Mouse (Mus musculus) CH12.LX (cell line): ENCODE measurements around the gene 4930404N11Rik. TPM values are rescaled to one million over a fixed set of nuclear protein-coding genes. Genes with fewer than 3 reads are reported as not detected.

Source experiments
- DNase-seq: peaks from one replicate; pipeline ENCODE4 v3.0.0-alpha.2; 2013; ENCODE audit errors: extremely low read depth
- H3K27ac ChIP-seq: 2 replicates; pipeline ENCODE4 v1.5.1; 2012; ENCODE audit warnings: low read depth, mild to moderate bottlenecking, control low read depth, moderate library complexity; ENCODE audit not compliant: insufficient read depth
- H3K27me3 ChIP-seq: replicated peaks from 2 replicates; pipeline ENCODE3; 2012; ENCODE audit warnings: inconsistent platforms
- H3K36me3 ChIP-seq, 2 experiments: replicated peaks in 1 of 2; 2 replicates each; pipeline versions ENCODE3 to v1.6.1; 2012; ENCODE audit warnings: inconsistent platforms in 1 of 2, low read length in 1 of 2, mild to moderate bottlenecking in 1 of 2, mixed read lengths in 1 of 2, moderate library complexity in 1 of 2; ENCODE audit not compliant: control insufficient read depth in 1 of 2, insufficient read depth in 1 of 2
- H3K4me1 ChIP-seq, 2 experiments: 2 replicates each; pipeline ENCODE4 v1.6.1; 2012; ENCODE audit warnings: inconsistent platforms in 1 of 2, moderate library complexity in 1 of 2; ENCODE audit not compliant: insufficient read depth in 2 of 2, control insufficient read depth in 1 of 2
- H3K4me2 ChIP-seq: 2 replicates; pipeline ENCODE4 v1.6.1; 2012; ENCODE audit warnings: low read depth, mild to moderate bottlenecking, control low read depth; ENCODE audit not compliant: poor library complexity, insufficient read depth, severe bottlenecking
- H3K4me3 ChIP-seq, 3 experiments: fragments of 150-350 bp in 1 of 3; sonication (generic) in 1 of 3; replicated peaks in 1 of 3; 2 replicates each; pipeline versions ENCODE3 to v1.5.1; 2011 to 2012; ENCODE audit warnings: low read depth in 2 of 3, low read length in 2 of 3, mild to moderate bottlenecking in 2 of 3, moderate library complexity in 2 of 3, control low read depth in 1 of 3, improper control_type of control experiment in 1 of 3, inconsistent platforms in 1 of 3, mixed read lengths in 1 of 3; ENCODE audit not compliant: poor library complexity in 1 of 3
- H3K79me2 ChIP-seq: replicated peaks from 2 replicates; pipeline ENCODE4 v1.6.1; 2012; ENCODE audit warnings: mild to moderate bottlenecking, moderate library complexity; ENCODE audit not compliant: control insufficient read depth, poor library complexity, insufficient read depth, severe bottlenecking; ENCODE audit errors: extremely low read depth
- H3K9ac ChIP-seq: 2 replicates; pipeline ENCODE4 v1.6.1; 2012; ENCODE audit warnings: low read depth, mild to moderate bottlenecking, control low read depth, moderate library complexity; ENCODE audit not compliant: insufficient read depth
- H3K9me3 ChIP-seq: replicated peaks from 2 replicates; pipeline ENCODE3; 2012; ENCODE audit warnings: low read length, inconsistent platforms, mixed read lengths
- BHLHE40 ChIP-seq: IDR thresholded peaks from 2 replicates; pipeline ENCODE4 v1.6.1; 2011; ENCODE audit warnings: mild to moderate bottlenecking, low read depth, low read length, improper control_type of control experiment
- CHD2 ChIP-seq: IDR thresholded peaks from 2 replicates; pipeline ENCODE4 v1.6.1; 2011; ENCODE audit warnings: low read length, improper control_type of control experiment
- CTCF ChIP-seq, 2 experiments: IDR thresholded peaks in 1 of 2; conservative IDR thresholded peaks in 1 of 2; 2 replicates each; pipeline ENCODE4 v1.5.1; 2011 to 2012; ENCODE audit warnings: low read depth in 2 of 2, low read length in 2 of 2, improper control_type of control experiment in 1 of 2, inconsistent platforms in 1 of 2, mild to moderate bottlenecking in 1 of 2, moderate library complexity in 1 of 2
- E2F4 ChIP-seq: IDR thresholded peaks from 2 replicates; pipeline ENCODE4 v1.6.1; 2011; ENCODE audit warnings: low read depth, low read length, improper control_type of control experiment; ENCODE audit not compliant: insufficient replicate concordance
- ELF1 ChIP-seq: IDR thresholded peaks from 2 replicates; pipeline ENCODE4 v1.6.1; 2014; ENCODE audit warnings: low read depth, mild to moderate bottlenecking, inconsistent platforms, low read length, improper control_type of control experiment
- ETS1 ChIP-seq: conservative IDR thresholded peaks from 2 replicates; pipeline ENCODE4 v1.6.1; 2012; ENCODE audit warnings: low read depth, mild to moderate bottlenecking, inconsistent platforms, low read length, improper control_type of control experiment, moderate library complexity
- HCFC1 ChIP-seq: IDR thresholded peaks from 2 replicates; pipeline ENCODE4 v1.6.1; 2012; ENCODE audit warnings: low read depth, mild to moderate bottlenecking, inconsistent platforms, low read length, improper control_type of control experiment
- IRF4 ChIP-seq: IDR thresholded peaks from 2 replicates; pipeline ENCODE4 v1.6.1; 2014; ENCODE audit warnings: low read depth, mild to moderate bottlenecking, inconsistent platforms, low read length, improper control_type of control experiment
- MAX ChIP-seq: IDR thresholded peaks from 2 replicates; pipeline ENCODE4 v1.6.1; 2011; ENCODE audit warnings: low read length, improper control_type of control experiment
- MAZ ChIP-seq: IDR thresholded peaks from 2 replicates; pipeline ENCODE4 v1.6.1; 2012; ENCODE audit warnings: low read depth, mild to moderate bottlenecking, inconsistent platforms, low read length, improper control_type of control experiment, moderate library complexity
- MEF2A ChIP-seq: IDR thresholded peaks from 2 replicates; pipeline ENCODE4 v1.6.1; 2014; ENCODE audit warnings: low read depth, mild to moderate bottlenecking, inconsistent platforms, low read length, improper control_type of control experiment, borderline replicate concordance
- MXI1 ChIP-seq: IDR thresholded peaks from 2 replicates; pipeline ENCODE4 v1.6.1; 2011; ENCODE audit warnings: mild to moderate bottlenecking, low read depth, low read length, improper control_type of control experiment
- MYC ChIP-seq: IDR thresholded peaks from 2 replicates; pipeline ENCODE4 v1.6.1; 2011; ENCODE audit warnings: low read depth, mild to moderate bottlenecking, improper control_type of control experiment, low read length
- POLR2A ChIP-seq: IDR thresholded peaks from 2 replicates; pipeline ENCODE4 v1.6.1; 2011; ENCODE audit warnings: low read depth, mild to moderate bottlenecking, improper control_type of control experiment, low read length
- SIN3A ChIP-seq: IDR thresholded peaks from 2 replicates; pipeline ENCODE4 v1.6.1; 2012; ENCODE audit warnings: low read length, improper control_type of control experiment, inconsistent platforms
- TBP ChIP-seq: conservative IDR thresholded peaks from 2 replicates; pipeline ENCODE4 v1.6.1; 2011; ENCODE audit warnings: low read depth, low read length, improper control_type of control experiment
- USF2 ChIP-seq: conservative IDR thresholded peaks from 2 replicates; pipeline ENCODE4 v1.6.1; 2011; ENCODE audit warnings: low read depth, low read length, improper control_type of control experiment
- ZMIZ1 ChIP-seq: IDR thresholded peaks from 2 replicates; pipeline ENCODE4 v1.6.1; 2012; ENCODE audit warnings: low read depth, mild to moderate bottlenecking, inconsistent platforms, low read length, improper control_type of control experiment
- dilution Hi-C: fragments of 300-500 bp; cut with MboI; formaldehyde crosslinking; loops from 2 replicates; pipeline ENCODE4 v1.14.3; 2020; ENCODE audit warnings: low sequenced_read_pairs; ENCODE audit not compliant: extremely low pct_unique_long_range_greater_than_20kb, extremely low pct_ligation_motif_present
- in situ Hi-C: fragments of 300-500 bp; cut with MboI; formaldehyde crosslinking; loops from 3 replicates; pipeline ENCODE4 v1.14.3; 2019; ENCODE audit warnings: low sequenced_read_pairs, low pct_ligation_motif_present, low pct_unique_long_range_greater_than_20kb, mixed read lengths
- polyA plus RNA-seq: library from polyadenylated mRNA; unstranded; fragments of >175 nt; gene quantifications from 2 replicates; pipeline ENCODE4 v1.2.1, GENCODE M21; 2012; ENCODE audit warnings: low read depth; ENCODE audit not compliant: insufficient read length
- total RNA-seq, 2 experiments: library from RNA; depleted of rRNA; stranded (reverse); fragments of 300-350 nt in 1 of 2; fragments of >200 nt in 1 of 2; gene quantifications; 2 replicates each; pipeline ENCODE4 v1.2.3; 2012 to 2014

Gene 4930404N11Rik
- total and polyA plus RNA-seq, 3 experiments, result 0.23 to 5.2 (median 2.7) TPM

GRCm38 (mm10) chr10:81346453-81347067 is 19.1 kb downstream of the 4930404N11Rik start:
- Histone ChIP-seq H3K4me2 (no peak overlapping the region), H3K9me3 (no peaks in the 10 kb centered on the region), H3K79me2 (no peaks in the 10 kb centered on the region), H3K27ac (no peak overlapping the region), H3K27me3 (peaks cover 21% of the 10 kb centered on the region), H3K4me3 (no peak overlapping the region), H3K9ac (no peak overlapping the region), H3K4me1 (peaks cover 2 to 40% of the 10 kb centered on the region in 2 experiments; a peak in 2 of 4 replicates), H3K36me3 (peaks cover 20 to 37% of the 10 kb centered on the region in 2 experiments)
- TF ChIP-seq ETS1 (no peak), CHD2 (no peak), ELF1 (no peak), IRF4 (no peak), USF2 (no peak), MAZ (no peak)
- dilution Hi-C loops (no loop called here), in situ Hi-C loops (no loop called here)
- no peak for DNase-seq

GRCm38 (mm10) chr10:81345162-81345534 is 20.5 kb downstream of the 4930404N11Rik start:
- H3K36me3 ChIP-seq, result peaks cover 20 to 37% of the 10 kb centered on the region in 2 experiments
- dilution Hi-C loops (no loop called here), in situ Hi-C loops (no loop called here)
- no peak overlapping the region for H3K9ac ChIP-seq
- no peak for DNase-seq
- no peak overlapping the region for H3K4me3 ChIP-seq
- H3K4me2 ChIP-seq, result no peak overlapping the region
- H3K27me3 ChIP-seq, result peaks cover 24% of the 10 kb centered on the region
- H3K79me2 ChIP-seq, result no peaks in the 10 kb centered on the region
- no peak overlapping the region for H3K27ac ChIP-seq
- no peaks in the 10 kb centered on the region for H3K9me3 ChIP-seq
- H3K4me1 ChIP-seq, result peaks cover 2 to 37% of the 10 kb centered on the region in 2 experiments; a peak in 2 of 4 replicates
- no peak for TF ChIP-seq SIN3A
- TF ChIP-seq HCFC1, result no peak
- no peak for TF ChIP-seq POLR2A
- TF ChIP-seq E2F4, result no peak
- TF ChIP-seq BHLHE40, result no peak
- TF ChIP-seq MEF2A, result no peak
- no peak for TF ChIP-seq MYC
- no peak for TF ChIP-seq TBP
- TF ChIP-seq MXI1, result no peak
- no peak for TF ChIP-seq ZMIZ1
- TF ChIP-seq MAX, result no peak
- TF ChIP-seq CTCF (conservative IDR thresholded peaks at IDR 0.05 in 1 of 2, IDR thresholded peaks at IDR 0.05 in 1 of 2; ENCODE audit: low read depth in 2 of 2, low read length in 2 of 2), result no peak
- TF ChIP-seq, all 38 proteins: peak for 0
